Mouse (Mus musculus) adrenal gland, adult 18-20 months (tissue): ENCODE measurements around the gene Ccr10. TPM values are rescaled to one million over a fixed set of nuclear protein-coding genes. Genes with fewer than 3 reads are reported as not detected.

Experiments used
- DNase-seq, 2 experiments: peaks; one replicate each; pipeline ENCODE4 v3.0.0; 2021 to 2022; ENCODE audit warnings: low spot score in 2 of 2
- total RNA-seq, 2 experiments: library from RNA; stranded (reverse); gene quantifications; 1 replicate in 1 of 2; 2 replicates in 1 of 2; pipeline ENCODE4 v1.2.3; 2021

The Ccr10 gene
- total RNA-seq, 2 experiments from 2014 or later = 0.51 TPM; not detected in 1

DNA sequence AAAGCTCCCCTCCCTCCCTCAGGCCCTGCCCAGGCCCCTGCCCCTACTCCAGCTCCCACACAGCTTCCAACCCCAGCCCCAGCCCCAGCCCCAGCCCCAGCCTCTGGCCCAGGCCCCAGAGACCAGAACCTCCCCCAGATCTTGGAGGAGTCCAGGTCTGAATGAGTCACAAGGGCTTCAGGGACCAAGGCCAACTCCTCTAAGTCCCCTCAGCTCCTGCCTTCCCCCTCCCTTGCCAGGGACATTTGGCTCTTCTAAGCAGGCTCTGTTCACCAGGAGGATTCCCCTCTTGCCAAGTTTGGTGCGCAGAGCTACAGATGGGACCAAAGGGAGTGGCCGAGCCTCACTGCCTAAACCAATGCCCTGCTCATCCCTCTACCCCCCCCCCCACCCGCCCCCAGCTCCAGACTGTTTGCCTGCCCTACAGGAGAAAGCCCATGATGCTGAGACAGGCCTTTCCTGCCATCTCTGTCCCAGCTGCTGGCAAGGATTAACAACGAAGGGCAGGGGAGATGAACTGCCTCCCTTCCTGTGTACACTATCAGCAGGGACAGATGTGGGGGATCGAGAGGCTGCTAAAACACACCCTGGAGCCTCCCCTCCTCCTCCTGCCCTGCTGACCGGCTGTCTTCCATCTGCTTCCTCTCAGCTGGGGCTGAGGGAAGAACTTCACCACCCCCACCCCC, 14.4 kb upstream of the Ccr10 start:
- DNase-seq = no peak

DNA sequence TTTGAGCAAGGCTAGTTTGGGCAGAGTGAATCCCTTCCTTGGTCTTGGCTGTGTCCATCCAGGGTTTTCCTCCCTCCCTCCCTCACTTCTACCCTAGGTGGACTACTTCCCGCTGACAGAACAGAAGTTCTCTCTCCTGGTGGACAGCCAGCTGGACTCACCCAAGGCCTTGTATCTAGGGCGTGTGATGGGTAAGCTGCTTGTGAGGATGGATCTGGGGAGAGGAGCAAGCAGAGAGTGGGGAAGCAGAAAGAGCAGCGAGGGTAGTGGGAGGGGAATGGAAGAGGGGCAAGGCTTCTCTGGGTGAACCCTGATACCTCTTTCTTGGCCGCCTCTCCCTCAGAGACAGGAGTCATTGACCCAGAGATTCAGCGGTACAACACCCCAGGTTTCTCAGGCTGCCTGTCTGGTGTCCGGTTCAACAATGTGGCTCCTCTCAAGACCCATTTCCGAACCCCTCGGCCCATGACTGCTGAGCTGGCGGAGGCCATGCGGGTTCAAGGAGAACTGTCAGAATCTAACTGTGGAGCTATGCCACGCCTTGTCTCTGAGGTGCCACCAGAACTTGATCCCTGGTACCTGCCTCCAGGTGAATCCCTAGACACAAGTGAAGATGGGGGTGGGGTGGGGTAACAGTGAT, 13.0 kb upstream of the Ccr10 start:
- no peak for DNase-seq

GRCm38 (mm10) chr11:101187541-101187940, 12.3 kb upstream of the Ccr10 start:
- no peak for DNase-seq

DNA sequence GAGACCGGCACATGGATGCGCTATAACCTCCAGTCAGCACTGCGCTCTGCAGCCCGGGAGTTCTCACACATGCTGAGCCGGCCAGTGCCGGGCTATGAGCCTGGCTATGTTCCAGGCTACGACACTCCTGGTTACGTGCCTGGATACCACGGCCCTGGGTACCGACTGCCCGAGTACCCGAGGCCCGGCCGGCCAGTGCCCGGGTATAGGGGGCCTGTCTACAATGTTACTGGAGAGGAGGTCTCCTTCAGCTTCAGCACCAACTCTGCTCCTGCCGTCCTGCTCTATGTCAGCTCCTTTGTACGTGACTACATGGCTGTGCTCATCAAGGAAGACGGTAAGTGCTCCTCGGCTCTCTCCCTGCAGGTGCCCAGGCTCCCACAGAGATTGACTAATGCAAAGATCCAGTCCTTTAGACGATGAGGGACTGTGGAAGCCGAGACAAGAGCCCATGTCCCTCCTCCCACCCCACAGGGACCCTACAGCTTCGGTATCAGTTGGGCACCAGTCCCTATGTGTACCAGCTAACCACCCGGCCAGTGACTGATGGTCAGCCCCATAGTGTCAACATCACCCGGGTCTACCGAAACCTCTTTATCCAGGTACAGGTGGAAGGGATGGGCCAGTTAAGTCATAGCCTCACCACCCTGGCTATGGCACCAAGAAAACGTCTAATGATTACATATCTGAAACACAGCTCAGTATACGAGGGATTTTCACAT, 11.4 kb upstream of the Ccr10 start:
- DNase-seq = no peak

- DNase-seq = no peak
Measured at GRCm38 (mm10) chr11:101185441-101185840, 10.2 kb upstream of the Ccr10 start.

DNA sequence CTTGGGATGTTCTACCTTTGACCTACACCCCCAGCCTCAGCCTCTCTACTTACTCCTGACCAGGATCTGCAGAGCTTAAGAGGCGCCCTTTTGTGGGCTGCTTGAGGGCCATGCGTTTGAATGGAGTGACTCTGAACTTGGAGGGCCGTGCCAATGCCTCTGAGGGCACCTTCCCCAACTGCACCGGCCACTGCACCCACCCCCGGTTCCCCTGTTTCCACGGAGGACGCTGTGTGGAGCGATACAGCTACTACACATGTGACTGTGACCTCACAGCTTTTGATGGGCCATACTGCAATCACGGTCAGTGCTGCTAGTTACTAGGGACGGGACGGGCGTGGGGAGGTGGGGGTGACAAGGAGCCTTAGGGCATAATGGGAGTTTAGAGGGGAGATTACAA, 9.7 kb upstream of the Ccr10 start:
- no peak for DNase-seq

DNA sequence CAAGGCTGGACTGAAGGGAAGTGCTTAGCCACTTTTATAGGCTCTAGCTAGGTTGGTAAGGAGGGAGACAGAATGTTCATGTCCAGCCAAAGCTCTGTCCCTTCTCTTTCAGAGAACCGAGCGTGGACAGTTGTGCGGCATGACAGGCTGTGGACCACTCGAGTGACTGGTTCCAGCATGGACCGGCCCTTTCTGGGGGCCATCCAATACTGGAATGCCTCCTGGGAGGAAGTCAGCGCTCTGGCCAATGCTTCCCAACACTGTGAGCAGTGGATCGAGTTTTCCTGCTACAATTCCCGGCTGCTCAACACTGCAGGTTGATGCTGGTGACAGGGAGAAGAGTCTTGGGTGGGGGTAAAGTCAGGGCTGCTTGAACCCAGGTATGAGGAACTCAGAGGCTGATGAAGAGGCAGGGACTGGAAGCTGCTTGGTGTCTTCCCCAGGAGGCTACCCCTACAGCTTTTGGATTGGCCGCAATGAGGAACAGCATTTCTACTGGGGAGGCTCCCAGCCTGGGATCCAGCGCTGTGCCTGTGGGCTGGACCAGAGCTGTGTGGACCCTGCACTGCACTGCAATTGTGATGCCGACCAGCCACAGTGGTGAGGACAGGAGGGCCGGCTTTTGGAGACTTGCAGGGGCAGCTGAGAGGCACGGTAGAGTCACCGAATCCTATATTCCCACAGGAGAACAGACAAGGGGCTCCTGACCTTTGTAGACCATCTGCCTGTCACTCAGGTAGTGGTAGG, 7.7 kb upstream of the Ccr10 start:
- DNase-seq = no peak

GRCm38 (mm10) chr11:101181961-101182360, 6.7 kb upstream of the Ccr10 start:
- no peak for DNase-seq

GRCm38 (mm10) chr11:101180846-101181740, 5.8 kb upstream of the Ccr10 start:
- DNase-seq = peak; percentile 72 to 77

GRCm38 (mm10) chr11:101180261-101180660, 5.0 kb upstream of the Ccr10 start:
- DNase-seq = no peak

GRCm38 (mm10) chr11:101179306-101179705, 4.1 kb upstream of the Ccr10 start:
- no peak for DNase-seq

- DNase-seq = no peak
Measured at GRCm38 (mm10) chr11:101178061-101179058, 3.1 kb upstream of the Ccr10 start.

- no peak for DNase-seq
Measured at GRCm38 (mm10) chr11:101176933-101177773, 1.9 kb upstream of the Ccr10 start.

- no peak for DNase-seq
Measured at GRCm38 (mm10) chr11:101176117-101176691, 961 bp upstream of the Ccr10 start.

DNA sequence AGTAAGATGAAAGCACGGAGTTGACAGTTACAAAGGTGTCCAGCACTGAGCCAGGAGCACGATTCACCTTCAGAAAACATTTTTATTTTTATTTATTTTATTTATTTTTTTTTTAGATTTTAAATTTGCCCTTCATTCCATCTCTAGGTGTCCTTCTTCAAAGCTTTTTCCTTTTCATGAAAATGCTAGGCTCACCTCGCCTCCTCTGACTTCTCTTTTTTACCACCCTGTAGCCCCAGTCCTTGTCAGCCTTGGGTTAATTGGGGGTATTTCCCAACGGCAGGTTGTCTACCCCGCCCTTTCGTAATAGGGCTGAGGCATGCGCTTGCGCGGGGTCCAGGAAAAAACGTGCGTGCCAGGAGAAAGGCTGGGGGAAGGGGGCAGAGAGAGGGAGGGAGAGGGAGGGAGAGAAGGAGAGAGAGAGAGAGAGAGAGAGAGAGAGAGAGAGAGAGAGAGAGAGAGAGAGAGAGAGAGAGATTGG, 433 bp upstream of the Ccr10 start:
- DNase-seq = no peak

DNA sequence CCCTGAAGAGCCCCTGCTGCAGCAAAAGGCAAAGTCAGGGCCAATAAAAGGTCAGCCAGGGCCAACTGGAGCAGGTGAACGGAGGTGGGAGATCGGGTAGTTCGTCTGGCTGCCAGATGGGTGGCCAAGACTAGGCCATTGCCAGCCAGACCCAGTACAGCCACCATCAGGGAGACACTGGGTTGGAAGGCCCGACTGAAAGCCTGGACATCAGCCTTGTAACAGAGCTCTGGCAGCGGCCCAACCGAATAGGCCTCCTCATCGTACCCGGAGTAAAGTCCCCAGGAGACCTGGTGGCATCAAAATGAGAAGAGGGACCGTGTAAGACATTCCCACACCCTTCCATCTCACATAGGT, 876 bp downstream of the Ccr10 start:
- no peak for DNase-seq

DNA sequence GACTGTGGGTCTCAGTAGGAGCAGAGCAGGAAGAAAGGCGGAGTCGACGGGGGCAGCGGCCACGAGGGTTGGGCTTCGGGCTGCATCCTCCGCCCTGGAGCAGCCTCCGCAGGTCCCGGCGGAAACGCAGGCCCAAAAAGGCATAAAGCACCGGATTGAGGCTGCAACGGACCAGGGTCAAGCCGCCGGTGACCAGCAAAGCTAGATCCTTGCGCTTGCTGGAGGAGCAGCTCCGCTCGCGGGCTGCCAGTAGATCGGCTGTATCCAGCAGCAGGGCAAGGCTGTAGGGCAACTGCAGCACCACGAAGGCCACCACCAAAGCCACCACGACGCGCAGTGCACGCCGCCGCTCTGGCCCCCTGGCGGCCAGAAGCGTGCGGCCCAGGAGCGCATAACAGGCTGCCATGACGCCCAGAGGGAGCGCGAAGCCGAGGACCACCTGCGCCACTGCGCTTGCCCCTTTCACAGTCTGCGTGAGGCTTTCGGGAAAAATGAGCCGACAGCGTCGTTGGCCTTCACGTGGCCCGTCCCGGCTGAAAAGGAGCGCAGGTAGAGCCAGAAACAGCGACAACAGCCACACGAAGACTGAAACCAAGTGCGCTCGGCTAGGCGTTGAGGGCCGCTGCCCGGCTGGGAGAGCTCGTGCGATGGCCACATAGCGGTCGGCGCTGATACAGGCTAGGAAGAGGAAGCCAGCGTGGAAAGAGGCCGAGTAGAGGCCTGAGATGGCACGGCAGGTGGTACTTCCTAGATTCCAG, 1.4 kb downstream of the Ccr10 start:
- peak; percentile 75 to 80 for DNase-seq
